Mouse (Mus musculus) megakaryocyte-erythroid progenitor cell, adult 5-6 weeks (primary cell): Measurements from ENCODE around the gene Cyfip2. TPM values are rescaled to one million over a fixed set of nuclear protein-coding genes. Genes with fewer than 3 reads are reported as not detected.

Experiments
- ATAC-seq: replicated peaks from 2 replicates; pipeline ENCODE4 v1.8.0; 2016; ENCODE audit warnings: mild to moderate bottlenecking, inconsistent platforms; ENCODE audit not compliant: severe bottlenecking, poor library complexity, low FRiP score, low TSS enrichment
- total RNA-seq, 2 experiments: library from RNA; stranded (forward) in 1 of 2; stranded (reverse) in 1 of 2; fragments of 200-1000, 215-1000 nt in 1 of 2; fragments of >200 nt in 1 of 2; fragmentation: Nextera tagmentation in 1 of 2; gene quantifications; 2 replicates each; pipeline ENCODE4 v1.2.3; 2014 to 2017

The Cyfip2 gene
- total RNA-seq, 2 experiments from 2014 or later = 36.6 to 56.1 TPM

- no peak for ATAC-seq
These were observed 166.0 kb downstream of the Cyfip2 start for GRCm38 (mm10) chr11:46146619-46147018.

- no peak for ATAC-seq
These were observed 167.3 kb downstream of the Cyfip2 start for GRCm38 (mm10) chr11:46145163-46145875.

Other genes starting within 250 kb of the Cyfip2 start
- not detected in 2 replicates for gene Nipal4, start 146.4 kb downstream of the Cyfip2 start, total RNA-seq (2014; fragmentation: Nextera tagmentation)
- gene Nipal4, start 146.4 kb downstream of the Cyfip2 start, total RNA-seq (2017) = not detected in 2 replicates
- gene Fndc9, start 77.3 kb downstream of the Cyfip2 start, total RNA-seq (2014; fragmentation: Nextera tagmentation) = not detected in 2 replicates
- gene Fndc9, start 77.3 kb downstream of the Cyfip2 start, total RNA-seq (2017) = not detected in 2 replicates
- gene Itk, start 76.7 kb upstream of the Cyfip2 start, total RNA-seq (2014; fragmentation: Nextera tagmentation) = 3.4 and 4.8 TPM in 2 replicates
- gene Itk, start 76.7 kb upstream of the Cyfip2 start, total RNA-seq (2017) = 1.7 and 1.8 TPM in 2 replicates
- not detected in 2 replicates for gene Fam71b, start 83.7 kb upstream of the Cyfip2 start, total RNA-seq (2014; fragmentation: Nextera tagmentation)
- not detected in 2 replicates for gene Fam71b, start 83.7 kb upstream of the Cyfip2 start, total RNA-seq (2017)
- 121 and 124 TPM in 2 replicates for gene Med7, start 124.1 kb upstream of the Cyfip2 start, total RNA-seq (2014; fragmentation: Nextera tagmentation)
- gene Med7, start 124.1 kb upstream of the Cyfip2 start, total RNA-seq (2017) = 49.7 and 59.8 TPM in 2 replicates
- 0.54 and 0.63 TPM in 2 replicates for gene Havcr2, start 142.1 kb upstream of the Cyfip2 start, total RNA-seq (2014; fragmentation: Nextera tagmentation)
- 0.52 and 1.4 TPM in 2 replicates for gene Havcr2, start 142.1 kb upstream of the Cyfip2 start, total RNA-seq (2017)
- gene Gm12169, start 211.4 kb upstream of the Cyfip2 start, total RNA-seq (2014; fragmentation: Nextera tagmentation) = not detected in 2 replicates
- gene Gm12169, start 211.4 kb upstream of the Cyfip2 start, total RNA-seq (2017) = not detected in 2 replicates